In the genomic region with DNA sequence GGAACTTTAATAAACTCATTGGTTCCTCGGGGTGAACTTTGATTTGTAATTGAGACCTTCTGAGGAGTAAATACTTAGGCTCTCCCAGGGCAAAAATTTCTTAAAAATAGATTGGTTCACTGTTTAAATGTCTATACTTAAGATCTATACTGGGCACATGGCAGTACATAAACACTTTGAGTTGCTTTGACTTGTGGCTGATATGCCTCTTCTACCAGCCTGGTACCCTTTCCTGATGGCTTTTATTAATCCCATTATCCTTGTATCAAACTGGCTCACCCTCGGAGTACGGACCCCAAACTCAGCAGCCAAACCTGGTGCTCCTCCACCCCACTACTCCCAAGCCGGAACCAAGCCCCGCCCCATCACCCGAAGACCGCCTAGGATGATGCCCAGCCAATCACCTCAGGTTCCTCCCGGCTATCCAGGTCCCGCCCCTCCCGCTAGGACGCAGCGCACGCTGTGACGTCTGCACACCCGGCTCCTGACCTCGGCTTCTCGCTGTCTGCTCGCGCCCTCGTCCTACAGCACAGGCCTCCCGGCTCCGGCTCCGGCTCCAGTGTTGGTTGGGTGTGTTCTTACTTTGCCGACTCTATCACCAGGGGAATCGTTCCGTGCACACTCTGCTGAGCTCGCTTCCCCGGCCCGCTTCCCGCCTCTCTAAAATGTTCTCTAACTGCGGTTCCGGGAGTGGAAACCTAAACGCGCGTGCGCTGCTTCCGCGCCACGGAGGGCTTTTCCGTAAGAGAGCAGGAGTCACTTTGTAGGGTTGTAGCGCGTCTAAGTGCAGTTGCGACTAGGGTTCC, we compare ENCODE assay signal across 8 mouse cellular contexts. TPM values are rescaled to one million over a fixed set of nuclear protein-coding genes. Genes with fewer than 3 reads are reported as not detected.
DNase-seq lines count a peak whose midpoint lies in the region; ATAC-seq and TF ChIP-seq lines count a peak whose summit lies in the region.

TSS of gene Tmem14c (plus strand) at position 464 of the 806 bp plus-strand sequence.

- H3K4me1 ChIP-seq in forebrain, embryonic 10.5 days: peaks cover 21% of the 10 kb centered on the region
- H3K4me1 ChIP-seq in heart, embryonic 15.5 days (replicated peaks): peaks cover 25% of the 10 kb centered on the region
- peaks cover 19 to 48% of the 10 kb centered on the region in 2 experiments for H3K4me1 ChIP-seq in liver, embryonic 14.5 days (replicated peaks; ENCODE audit: control insufficient read depth in 2 of 2, insufficient read depth in 2 of 2, low read length in 1 of 2)
- peaks cover 6% of the 10 kb centered on the region for H3K4me1 ChIP-seq in neural tube, embryonic 11.5 days (ENCODE audit: control insufficient read depth, insufficient read depth, low read length)
- H3K4me1 ChIP-seq in stomach, postnatal 0 days (replicated peaks; ENCODE audit: control insufficient read depth, insufficient read depth): 0 out of 2 replicates have a peak, but pooled peaks cover 2% of the 10 kb centered on the region

- peak within 1 kb of the TSS; percentile 71 for H3K9ac ChIP-seq in heart, embryonic 15.5 days
- peak within 1 kb of the TSS; percentile 81 for H3K9ac ChIP-seq in liver, embryonic 14.5 days (replicated peaks)
- peak within 1 kb of the TSS; percentile 79 for H3K9ac ChIP-seq in neural tube, embryonic 11.5 days (ENCODE audit: low read length)
- H3K9ac ChIP-seq in stomach, postnatal 0 days (ENCODE audit: low read length): peak within 1 kb of the TSS; percentile 70

- under 1% methylated on average over 43 of the region's 43 CpGs for WGBS in forebrain, embryonic 10.5 days
- WGBS in heart, embryonic 15.5 days: 2% methylated on average over 43 of the region's 43 CpGs
- under 1% methylated on average over 43 of the region's 43 CpGs for WGBS in liver, embryonic 14.5 days (ENCODE audit: insufficient replicate concordance)
- WGBS in neural tube, embryonic 11.5 days: 1% methylated on average over 43 of the region's 43 CpGs
- under 1% methylated on average over 43 of the region's 43 CpGs for WGBS in stomach, postnatal 0 days

- H3K4me3 ChIP-seq in forebrain, embryonic 10.5 days: peak within 1 kb of the TSS; percentile 73
- peak within 1 kb of the TSS; percentile 75 for H3K4me3 ChIP-seq in heart, embryonic 15.5 days
- peak within 1 kb of the TSS; percentile 70 to 99 for H3K4me3 ChIP-seq in liver, embryonic 14.5 days (ENCODE audit: insufficient read depth in 1 of 2, low read depth in 2 of 2, low read length in 2 of 2)
- H3K4me3 ChIP-seq in neural tube, embryonic 11.5 days (ENCODE audit: low read depth, low read length): peak within 1 kb of the TSS; percentile 71
- peak within 1 kb of the TSS; percentile 68 for H3K4me3 ChIP-seq in stomach, postnatal 0 days (ENCODE audit: low read depth, low read length)

- peak; percentile 85 to 93 for DNase-seq in CD8-positive naive resting alpha-beta T cell, adult 2 months (ENCODE audit: low read depth in 2 of 2, low spot score in 2 of 2)
- peak; percentile 80 for DNase-seq in c-Kit-positive CD71-negative TER-119-negative erythroid progenitor cells, embryonic 14.5 days (ENCODE audit: low read depth)
- DNase-seq in forebrain, embryonic 10.5 days (ENCODE audit: extremely low spot score, low spot score): peak; percentile 96
- DNase-seq in kidney, postnatal 25 days: peak; percentile 97 to 98
- DNase-seq in liver, embryonic 14.5 days (ENCODE audit: low read depth in 3 of 3, low spot score in 3 of 3): peak; percentile 90 to 91 (median 90)
- peak; percentile 94 for DNase-seq in neural tube, embryonic 11.5 days (ENCODE audit: low spot score)
- DNase-seq in stomach, postnatal 0 days (ENCODE audit: low spot score): peak; percentile 97

- no peak; the same call in 1 of the 2 replicates for TF ChIP-seq CTCF in liver, embryonic 14.5 days (IDR thresholded peaks at IDR 0.05; ENCODE audit: low read depth)
- TF ChIP-seq CTCF in stomach, postnatal 0 days (IDR thresholded peaks at IDR 0.05; ENCODE audit: low read depth): no peak

- H3K9me3 ChIP-seq in forebrain, embryonic 10.5 days: no peaks in the 10 kb centered on the region
- H3K9me3 ChIP-seq in heart, embryonic 15.5 days (replicated peaks): no peaks in the 10 kb centered on the region
- H3K9me3 ChIP-seq in liver, embryonic 14.5 days (ENCODE audit: control insufficient read depth, low read length): no peaks in the 10 kb centered on the region
- no peaks in the 10 kb centered on the region for H3K9me3 ChIP-seq in neural tube, embryonic 11.5 days (ENCODE audit: control insufficient read depth, low read length)
- H3K9me3 ChIP-seq in stomach, postnatal 0 days (ENCODE audit: control insufficient read depth, low read length): no peaks in the 10 kb centered on the region

- ATAC-seq in heart, embryonic 15.5 days (replicated peaks; ENCODE audit: insufficient number of reproducible peaks, insufficient read depth, low FRiP score, low read depth): peak; percentile 98
- ATAC-seq in liver, embryonic 14.5 days (ENCODE audit: insufficient read depth): peak; percentile 76
- peak; percentile 99 for ATAC-seq in neural tube, embryonic 11.5 days (ENCODE audit: insufficient read depth, low FRiP score, low TSS enrichment)
- ATAC-seq in stomach, postnatal 0 days (ENCODE audit: low FRiP score, low TSS enrichment): peak; percentile 98

- peaks cover 73% of the 10 kb centered on the region for H3K36me3 ChIP-seq in forebrain, embryonic 10.5 days (replicated peaks)
- H3K36me3 ChIP-seq in heart, embryonic 15.5 days: peaks cover 37% of the 10 kb centered on the region
- H3K36me3 ChIP-seq in liver, embryonic 14.5 days (replicated peaks; ENCODE audit: control insufficient read depth, insufficient read depth, low read depth): peaks cover 63% of the 10 kb centered on the region
- peaks cover 6% of the 10 kb centered on the region for H3K36me3 ChIP-seq in neural tube, embryonic 11.5 days (ENCODE audit: control insufficient read depth, insufficient read depth, low read length)
- peaks cover 13% of the 10 kb centered on the region; the same call in 1 of the 2 replicates for H3K36me3 ChIP-seq in stomach, postnatal 0 days (ENCODE audit: control insufficient read depth, insufficient read depth, low read length)

- H3K27ac ChIP-seq in forebrain, embryonic 10.5 days: peak within 1 kb of the TSS; percentile 91
- H3K27ac ChIP-seq in heart, embryonic 15.5 days: peak within 1 kb of the TSS; percentile 93
- peak within 1 kb of the TSS; percentile 93 for H3K27ac ChIP-seq in liver, embryonic 14.5 days
- peak within 1 kb of the TSS; percentile 67; the same call in 1 of the 2 replicates for H3K27ac ChIP-seq in neural tube, embryonic 11.5 days (ENCODE audit: low read depth, low read length)
- H3K27ac ChIP-seq in stomach, postnatal 0 days (replicated peaks): peak within 1 kb of the TSS; percentile 96

- H3K4me2 ChIP-seq in heart, embryonic 15.5 days: peak within 1 kb of the TSS; percentile 72
- H3K4me2 ChIP-seq in liver, embryonic 14.5 days (ENCODE audit: low read depth): peak within 1 kb of the TSS; percentile 92
- H3K4me2 ChIP-seq in neural tube, embryonic 11.5 days (ENCODE audit: low read depth): peak within 1 kb of the TSS; percentile 60
- H3K4me2 ChIP-seq in stomach, postnatal 0 days (replicated peaks; ENCODE audit: low read depth): peak within 1 kb of the TSS; percentile 70

- H3K27me3 ChIP-seq in forebrain, embryonic 10.5 days (ENCODE audit: poor library complexity, severe bottlenecking): no peaks in the 10 kb centered on the region
- H3K27me3 ChIP-seq in heart, embryonic 15.5 days: no peaks in the 10 kb centered on the region
- no peaks in the 10 kb centered on the region for H3K27me3 ChIP-seq in liver, embryonic 14.5 days (ENCODE audit: control insufficient read depth, insufficient read depth, low read length)
- H3K27me3 ChIP-seq in neural tube, embryonic 11.5 days (ENCODE audit: control insufficient read depth, insufficient read depth, low read length): no peaks in the 10 kb centered on the region
- H3K27me3 ChIP-seq in stomach, postnatal 0 days (ENCODE audit: control insufficient read depth, insufficient read depth, low read length): no peaks in the 10 kb centered on the region

- TF ChIP-seq EP300 in liver, embryonic 14.5 days (IDR thresholded peaks at IDR 0.05; ENCODE audit: low read depth): no peak; the same call in 1 of the 2 replicates
- TF ChIP-seq EP300 in stomach, postnatal 0 days (optimal IDR thresholded peaks at IDR 0.05): no peak

RNA-seq across cellular contexts. Expression of gene Tmem14c, which starts in this region (rescaled TPM):
- polyA plus RNA-seq in forebrain, embryonic 10.5 days (2016; fragmentation: Nextera tagmentation; extraction: Ambion mirVana): 223 and 224 TPM in 2 replicates
- polyA plus RNA-seq in heart, embryonic 15.5 days (2015; fragmentation: Nextera tagmentation; extraction: Ambion mirVana): 206 TPM in 2 replicates
- 335 and 364 TPM in 2 replicates for polyA plus RNA-seq in liver, embryonic 14.5 days (2012; rRNA removed)
- polyA plus RNA-seq in liver, embryonic 14.5 days (2014; fragmentation: Nextera tagmentation; extraction: Ambion mirVana): 866 and 947 TPM in 2 replicates
- 193 and 202 TPM in 2 replicates for polyA plus RNA-seq in neural tube, embryonic 11.5 days (2014; fragmentation: Nextera tagmentation; extraction: Ambion mirVana)
- polyA plus RNA-seq in stomach, postnatal 0 days (2015; fragmentation: Nextera tagmentation; extraction: Ambion mirVana): 298 and 302 TPM in 2 replicates

Comparison
In these comparisons a context has a peak if more than half of its experiments do, and no peak if none do; other contexts are left out.
1. Peak in every context shown above with its lines: DNase-seq, ATAC-seq, H3K4me3 ChIP-seq and H3K27ac ChIP-seq.